Comparison of ENCODE assay signal across 21 mouse cellular contexts in genomic region chr4:118227398-118227797, GRCm38 (mm10). TPM values are rescaled to one million over a fixed set of nuclear protein-coding genes. Genes with fewer than 3 reads are reported as not detected.
DNase-seq lines count a peak whose midpoint lies in the region; ATAC-seq and TF ChIP-seq lines count a peak whose summit lies in the region.
"Had no signal": no experiment of that assay in that cellular context is flagged by ENCODE, and none has a peak within 500 bp of the region (broad histone marks: within the 10 kb centered on the region; RNA-seq: fewer than 3 reads in every experiment).

No protein-coding gene starts in this region.

- no peaks in the 10 kb centered on the region for H3K27me3 ChIP-seq in liver, adult 2 months (ENCODE audit: control insufficient read depth, insufficient read depth, low read length)
- H3K27me3 ChIP-seq in liver, embryonic 13.5 days, result no peaks in the 10 kb centered on the region
- H3K27me3 ChIP-seq in liver, embryonic 16.5 days (ENCODE audit: control insufficient read depth, insufficient read depth, low read depth, low read length), result no peaks in the 10 kb centered on the region
- no peaks in the 10 kb centered on the region for H3K27me3 ChIP-seq in intestine, embryonic 16.5 days (replicated peaks; ENCODE audit: control insufficient read depth, insufficient read depth, low read length)
- H3K27me3 ChIP-seq: forebrain, embryonic 13.5 days; hindbrain, embryonic 13.5 days had no signal

- peak overlapping the region; percentile 27 for H3K9ac ChIP-seq in liver, adult 2 months (ENCODE audit: low read depth, low read length)
- no peak overlapping the region for H3K9ac ChIP-seq in liver, embryonic 13.5 days
- no peak overlapping the region for H3K9ac ChIP-seq in liver, embryonic 16.5 days (ENCODE audit: low read depth, low read length)
- no peak overlapping the region for H3K9ac ChIP-seq in intestine, embryonic 16.5 days (ENCODE audit: low read depth, low read length)
- H3K9ac ChIP-seq: forebrain, embryonic 13.5 days; hindbrain, embryonic 13.5 days had no signal

- no peak for TF ChIP-seq POLR2A in liver, adult 2 months (IDR thresholded peaks at IDR 0.05; ENCODE audit: extremely low read depth, insufficient read depth, low read length)

- 34% methylated on average over 12 of the region's 12 CpGs for WGBS in liver, adult 2 months
- WGBS in liver, embryonic 13.5 days (ENCODE audit: insufficient replicate concordance), result 62% methylated on average over 12 of the region's 12 CpGs
- WGBS in liver, embryonic 16.5 days (ENCODE audit: insufficient replicate concordance), result 63% methylated on average over 12 of the region's 12 CpGs
- WGBS in intestine, embryonic 16.5 days, result 80% methylated on average over 12 of the region's 12 CpGs

- no peak overlapping the region for H3K4me2 ChIP-seq in liver, embryonic 13.5 days
- no peak overlapping the region for H3K4me2 ChIP-seq in liver, embryonic 16.5 days (ENCODE audit: low read depth, low read length)
- no peak overlapping the region for H3K4me2 ChIP-seq in intestine, embryonic 16.5 days (ENCODE audit: low read depth, low read length)
- H3K4me2 ChIP-seq: forebrain, embryonic 13.5 days; heart, embryonic 11.5 days; hindbrain, embryonic 13.5 days had no signal

- H3K9me3 ChIP-seq in liver, embryonic 13.5 days (replicated peaks), result no peaks in the 10 kb centered on the region
- no peaks in the 10 kb centered on the region for H3K9me3 ChIP-seq in liver, embryonic 16.5 days (replicated peaks; ENCODE audit: control insufficient read depth, low read length)
- no peaks in the 10 kb centered on the region for H3K9me3 ChIP-seq in intestine, embryonic 16.5 days (ENCODE audit: control insufficient read depth, low read length)
- H3K9me3 ChIP-seq: forebrain, embryonic 10.5 days; forebrain, embryonic 13.5 days; hindbrain, embryonic 13.5 days had no signal

- peak overlapping the region; percentile 66 for H3K27ac ChIP-seq in liver, adult 2 months (replicated peaks; ENCODE audit: insufficient read depth, low read depth, low read length)
- peak overlapping the region; percentile 18; the same call in 1 of the 2 replicates for H3K27ac ChIP-seq in liver, embryonic 13.5 days
- H3K27ac ChIP-seq in liver, embryonic 16.5 days (ENCODE audit: low read length), result peak overlapping the region; percentile 41; the same call in 1 of the 2 replicates
- H3K27ac ChIP-seq in intestine, embryonic 16.5 days (ENCODE audit: low read length), result no peak overlapping the region
- H3K27ac ChIP-seq: forebrain, embryonic 10.5 days; forebrain, embryonic 13.5 days; heart, adult 2 months; hindbrain, embryonic 13.5 days had no signal

- TF ChIP-seq CTCF in liver, adult 2 months (IDR thresholded peaks at IDR 0.05; ENCODE audit: low read depth, low read length), result no peak

- peak; percentile 52 for ATAC-seq in liver, embryonic 13.5 days (ENCODE audit: low read depth)
- peak; percentile 72 for ATAC-seq in liver, embryonic 16.5 days (ENCODE audit: low read depth)
- ATAC-seq in intestine, embryonic 16.5 days, result no peak
- ATAC-seq: activated CD4-positive, CD25-positive, alpha-beta regulatory T cell, adult 4 months; forebrain, embryonic 13.5 days; forebrain, embryonic 16.5 days; hindbrain, embryonic 16.5 days had no signal

- H3K36me3 ChIP-seq in liver, adult 2 months (ENCODE audit: control insufficient read depth, insufficient read depth, low read length), result no peaks in the 10 kb centered on the region
- H3K36me3 ChIP-seq in liver, embryonic 13.5 days, result peaks cover 44% of the 10 kb centered on the region
- H3K36me3 ChIP-seq in liver, embryonic 16.5 days (ENCODE audit: control insufficient read depth, insufficient read depth), result no peaks in the 10 kb centered on the region
- peaks cover 29% of the 10 kb centered on the region for H3K36me3 ChIP-seq in intestine, embryonic 16.5 days (ENCODE audit: control insufficient read depth, insufficient read depth, low read length)

- peaks cover 26% of the 10 kb centered on the region for H3K4me1 ChIP-seq in liver, adult 2 months (ENCODE audit: control insufficient read depth, insufficient read depth, low read length)
- H3K4me1 ChIP-seq in liver, embryonic 13.5 days (replicated peaks), result no peaks in the 10 kb centered on the region
- H3K4me1 ChIP-seq in liver, embryonic 16.5 days (ENCODE audit: control insufficient read depth, low read depth, low read length), result no peaks in the 10 kb centered on the region
- H3K4me1 ChIP-seq in intestine, embryonic 16.5 days (ENCODE audit: control insufficient read depth, insufficient read depth, low read length), result peaks cover 6% of the 10 kb centered on the region; the same call in 1 of the 2 replicates
- H3K4me1 ChIP-seq: forebrain, embryonic 10.5 days; forebrain, embryonic 13.5 days had no signal

- no peak overlapping the region for H3K4me3 ChIP-seq in liver, adult 2 months (ENCODE audit: insufficient read depth, low read depth, low read length)
- no peak overlapping the region for H3K4me3 ChIP-seq in liver, embryonic 13.5 days (replicated peaks)
- H3K4me3 ChIP-seq in liver, embryonic 16.5 days (ENCODE audit: low read depth, low read length), result no peak overlapping the region
- no peak overlapping the region for H3K4me3 ChIP-seq in intestine, embryonic 16.5 days (ENCODE audit: low read length)
- H3K4me3 ChIP-seq: forebrain, embryonic 10.5 days; forebrain, embryonic 13.5 days; heart, adult 2 months; hindbrain, embryonic 13.5 days had no signal

- peak; percentile 99 for DNase-seq in liver, adult 2 months (ENCODE audit: extremely low read depth, low read depth, low spot score)
- no peak for DNase-seq in liver
- DNase-seq in liver, embryonic 13.5 days, result no peak
- no peak for DNase-seq in heart, adult 8-10 months (ENCODE audit: low spot score)
- DNase-seq: adrenal gland, adult 8-10 months; adrenal gland, postnatal 25 days; cerebellum, adult 11-12 months; cerebellum, adult 8-10 months; cerebellum, postnatal 10 days; gastrocnemius, postnatal 10 days; gastrocnemius, postnatal 36 days; heart, adult 2 months had no signal

- H3K79me2 ChIP-seq in liver, adult 2 months (ENCODE audit: control insufficient read depth, insufficient read depth, low read length), result no peaks in the 10 kb centered on the region; the same call in 1 of the 2 replicates

RNA-seq across cellular contexts. Expression of gene Kdm4a, which starts 47.6 kb away (rescaled TPM):
- 10.5 and 14.2 TPM in 2 replicates for total RNA-seq in liver, adult 2 months (2014; rRNA removed)
- 10.9 and 15.3 TPM in 2 replicates for polyA plus RNA-seq in liver, adult 2 months (2012; rRNA removed)
- 7.8 and 9.1 TPM in 2 replicates for polyA plus RNA-seq in liver, embryonic 13.5 days (2015; fragmentation: Nextera tagmentation; extraction: Ambion mirVana)
- 9.7 and 9.8 TPM in 2 replicates for polyA plus RNA-seq in liver, embryonic 16.5 days (2015; fragmentation: Nextera tagmentation; extraction: Ambion mirVana)
- 18.0 and 18.6 TPM in 2 replicates for polyA plus RNA-seq in intestine, embryonic 16.5 days (2015; fragmentation: Nextera tagmentation; extraction: Ambion mirVana)
- 10 to 100 TPM; 23.7 to 24.5 (median 24.1) TPM for total RNA-seq in heart, adult 8-10 months (2022)
